Mouse (Mus musculus) liver, adult 2 months (tissue): Measurements from ENCODE around the gene Golga5.

ENCODE experiments used
- CTCF ChIP-seq: fragments of 200-500 bp; IDR thresholded peaks from 2 replicates; pipeline ENCODE4 v1.5.1; 2011; ENCODE audit warnings: low read depth, low read length, control low read depth
- POLR2A ChIP-seq: fragments of 200-500 bp; IDR thresholded peaks from 2 replicates; pipeline ENCODE4 v1.6.1; 2011; ENCODE audit warnings: low read length, control low read depth; ENCODE audit not compliant: insufficient read depth; ENCODE audit errors: extremely low read depth

DNA sequence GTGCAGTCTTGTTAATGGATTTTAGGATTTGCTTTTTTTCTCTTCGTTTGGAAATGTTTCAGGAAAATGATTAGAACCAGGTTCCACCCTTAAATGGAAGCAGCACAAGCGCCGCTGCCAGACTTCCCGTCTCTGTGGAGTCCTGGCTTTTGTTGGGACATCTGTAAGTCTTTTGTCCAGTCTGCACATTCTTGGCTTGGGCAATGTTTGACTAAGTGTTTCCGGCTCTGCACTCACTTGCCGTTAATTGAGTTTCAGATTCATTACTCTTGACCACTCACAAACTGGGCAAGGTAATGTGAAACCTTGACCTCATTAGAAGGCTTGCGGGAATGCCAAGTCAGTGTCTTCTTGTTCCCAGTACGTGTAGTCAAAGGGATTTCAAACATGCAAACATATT is 29.8 kb downstream of the Golga5 start:
- no peak for TF ChIP-seq CTCF
- TF ChIP-seq POLR2A, result no peak
